Mouse (Mus musculus): Measurements from ENCODE around the gene Colgalt1. TPM values are rescaled to one million over a fixed set of nuclear protein-coding genes. Genes with fewer than 3 reads are reported as not detected.

Colgalt1 gene
- polyA plus RNA-seq, 1 experiment from 2014 or later: 74.5 TPM

- ATAC-seq (replicated peaks): no peak
- Histone ChIP-seq H3K4me2 (peak overlapping the region; percentile 10; the same call in 1 of the 2 replicates), H3K27me3 (replicated peaks) (no peaks in the 10 kb centered on the region), H3K4me3 (no peak overlapping the region), H3K4me1 (peaks cover 33% of the 10 kb centered on the region), H3K27ac (peak overlapping the region; percentile 68), H3K36me3 (replicated peaks) (no peaks in the 10 kb centered on the region), H3K9me3 (no peaks in the 10 kb centered on the region), H3K9ac (0 out of 2 replicates have a peak overlapping the region, but pooled peaks have one; percentile 8)
- 62% methylated on average over 9 of the region's 9 CpGs for WGBS
These were observed 37.8 kb upstream of the Colgalt1 start for GRCm38 (mm10) chr8:71572847-71573633.

GRCm38 (mm10) chr8:71574426-71574825 is 36.4 kb upstream of the Colgalt1 start:
- whole genome bisulfite sequencing: 76% methylated on average over 7 of the region's 7 CpGs
- H3K36me3 ChIP-seq (replicated peaks): no peaks in the 10 kb centered on the region
- peaks cover 27% of the 10 kb centered on the region for H3K4me1 ChIP-seq
- no peak overlapping the region for H3K4me2 ChIP-seq
- no peaks in the 10 kb centered on the region for H3K9me3 ChIP-seq
- no peak overlapping the region for H3K4me3 ChIP-seq
- no peak overlapping the region for H3K9ac ChIP-seq
- no peak overlapping the region for H3K27ac ChIP-seq
- no peak for ATAC-seq (replicated peaks)
- no peaks in the 10 kb centered on the region for H3K27me3 ChIP-seq (replicated peaks)

DNA sequence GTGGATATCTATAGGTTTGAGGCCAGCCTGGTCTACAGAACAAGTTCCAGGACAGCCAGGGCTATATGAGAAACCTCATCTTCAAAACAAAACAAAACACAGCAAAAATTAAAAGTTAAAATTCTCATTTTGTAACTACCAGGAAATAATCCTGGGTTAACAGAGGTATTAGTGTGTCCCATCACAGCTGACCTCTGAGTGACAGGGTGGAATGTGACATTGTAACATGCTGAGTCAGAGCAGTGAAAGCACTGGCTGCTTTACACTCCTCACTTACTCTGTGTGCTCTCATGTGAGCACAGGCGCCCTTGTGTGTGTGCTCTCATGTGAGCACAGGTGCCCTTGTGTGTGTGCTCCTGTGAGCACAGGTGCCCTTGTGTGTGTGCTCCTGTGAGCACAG is 35.8 kb upstream of the Colgalt1 start:
- H3K9me3 ChIP-seq: no peaks in the 10 kb centered on the region
- H3K9ac ChIP-seq: no peak overlapping the region
- H3K4me2 ChIP-seq: no peak overlapping the region
- no peaks in the 10 kb centered on the region for H3K27me3 ChIP-seq (replicated peaks)
- H3K4me3 ChIP-seq: no peak overlapping the region
- H3K27ac ChIP-seq: no peak overlapping the region
- 77% methylated on average over 1 of the region's 1 CpGs for WGBS
- peaks cover 29% of the 10 kb centered on the region for H3K4me1 ChIP-seq
- no peaks in the 10 kb centered on the region for H3K36me3 ChIP-seq (replicated peaks)
- ATAC-seq (replicated peaks): no peak

DNA sequence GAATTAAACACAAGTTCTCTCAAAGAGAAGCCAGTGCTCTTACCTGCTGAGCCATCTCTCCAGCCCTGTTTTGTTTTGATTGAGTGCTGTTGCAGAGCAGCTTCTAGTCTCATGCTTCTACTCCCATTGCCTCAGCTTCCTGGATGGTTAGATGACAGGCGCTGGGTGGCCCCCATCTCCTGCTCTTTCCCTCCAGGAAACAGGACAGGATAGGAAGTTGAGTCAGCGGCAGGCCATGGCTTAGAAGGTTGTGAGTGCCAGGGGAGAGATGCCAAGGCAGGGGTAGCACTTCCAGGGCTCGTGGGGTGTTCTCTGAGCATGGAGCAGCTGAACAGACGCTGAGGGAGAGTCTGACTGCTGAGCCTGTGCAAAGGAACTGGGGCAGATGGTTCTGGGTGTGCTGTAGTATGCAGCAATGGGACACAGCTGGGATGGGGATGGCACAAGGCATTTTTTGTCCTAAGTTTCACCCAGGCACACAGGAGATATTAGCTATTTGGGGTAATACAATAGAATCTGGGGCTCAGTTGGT is 32.9 kb upstream of the Colgalt1 start:
- Histone ChIP-seq H3K4me3 (no peak overlapping the region), H3K27ac (no peak overlapping the region), H3K36me3 (replicated peaks) (no peaks in the 10 kb centered on the region), H3K27me3 (replicated peaks) (no peaks in the 10 kb centered on the region), H3K4me2 (no peak overlapping the region), H3K9ac (no peak overlapping the region), H3K4me1 (peaks cover 8% of the 10 kb centered on the region; the same call in 1 of the 2 replicates), H3K9me3 (no peaks in the 10 kb centered on the region)
- WGBS: 73% methylated on average over 4 of the region's 4 CpGs
- ATAC-seq (replicated peaks): no peak

- Histone ChIP-seq H3K9ac (no peak overlapping the region), H3K9me3 (no peaks in the 10 kb centered on the region), H3K27me3 (replicated peaks) (no peaks in the 10 kb centered on the region), H3K4me2 (no peak overlapping the region), H3K27ac (no peak overlapping the region), H3K36me3 (replicated peaks) (no peaks in the 10 kb centered on the region; the same call in 1 of the 2 replicates), H3K4me3 (no peak overlapping the region), H3K4me1 (0 out of 2 replicates have a peak, but pooled peaks cover 4% of the 10 kb centered on the region)
- 78% methylated on average over 1 of the region's 1 CpGs for WGBS
- ATAC-seq (replicated peaks): no peak
These were observed 31.8 kb upstream of the Colgalt1 start for GRCm38 (mm10) chr8:71579009-71579408.

- H3K9me3 ChIP-seq: no peaks in the 10 kb centered on the region
- H3K9ac ChIP-seq: no peak overlapping the region
- 77% methylated on average over 14 of the region's 14 CpGs for WGBS
- no peaks in the 10 kb centered on the region for H3K27me3 ChIP-seq (replicated peaks)
- H3K4me1 ChIP-seq: 0 out of 2 replicates have a peak, but pooled peaks cover 4% of the 10 kb centered on the region
- no peak overlapping the region for H3K27ac ChIP-seq
- no peak overlapping the region for H3K4me2 ChIP-seq
- H3K36me3 ChIP-seq (replicated peaks): peaks cover 2% of the 10 kb centered on the region; the same call in 1 of the 2 replicates
- ATAC-seq (replicated peaks): no peak
- no peak overlapping the region for H3K4me3 ChIP-seq
These were observed 31.3 kb upstream of the Colgalt1 start for GRCm38 (mm10) chr8:71579476-71579875.

DNA sequence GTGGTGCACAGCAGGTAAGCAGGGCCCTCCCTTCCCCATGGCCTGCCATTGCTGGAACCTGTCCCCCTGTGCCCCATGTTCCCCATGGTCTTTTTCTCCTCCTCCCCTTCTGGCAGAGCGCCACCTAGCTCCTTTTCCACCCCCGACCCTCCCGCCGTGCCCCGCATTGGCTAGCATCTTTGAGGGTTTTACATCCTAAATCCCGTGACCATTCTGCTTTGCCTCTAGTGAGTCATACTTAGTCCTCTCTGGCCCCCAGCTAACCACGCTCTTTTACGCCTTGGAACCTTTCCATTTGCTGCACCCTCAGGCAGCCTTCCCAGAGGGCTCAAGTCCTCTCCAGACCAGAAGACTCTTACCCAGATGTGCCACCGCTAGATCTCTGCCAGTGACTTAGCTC is 30.6 kb upstream of the Colgalt1 start:
- no peak overlapping the region for H3K27ac ChIP-seq
- H3K36me3 ChIP-seq (replicated peaks): peaks cover 9% of the 10 kb centered on the region
- H3K9ac ChIP-seq: no peak overlapping the region
- no peak overlapping the region for H3K4me2 ChIP-seq
- ATAC-seq (replicated peaks): no peak
- 0 out of 2 replicates have a peak, but pooled peaks cover 4% of the 10 kb centered on the region for H3K4me1 ChIP-seq
- no peaks in the 10 kb centered on the region for H3K27me3 ChIP-seq (replicated peaks)
- 25% methylated on average over 9 of the region's 9 CpGs for WGBS
- no peak overlapping the region for H3K4me3 ChIP-seq
- H3K9me3 ChIP-seq: no peaks in the 10 kb centered on the region

DNA sequence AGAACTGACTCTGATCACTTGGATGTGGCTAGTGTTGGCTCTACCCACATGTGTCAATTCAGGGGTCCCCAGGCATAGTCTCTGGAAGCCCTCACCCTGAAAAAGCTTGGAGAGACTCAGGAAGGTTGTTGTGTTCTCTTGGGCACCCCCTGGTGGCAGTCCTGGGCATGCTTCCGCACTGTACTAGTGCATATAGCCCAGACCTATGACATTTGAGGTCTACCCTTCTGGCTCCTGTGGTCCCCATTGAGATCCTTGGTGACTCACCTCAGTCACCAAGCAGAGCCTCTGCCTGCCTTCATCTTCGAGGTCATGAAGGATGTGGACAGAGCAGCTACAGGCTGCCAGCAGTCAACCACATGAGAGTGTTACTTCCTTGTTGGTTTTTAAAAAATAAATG is 23.9 kb upstream of the Colgalt1 start:
- H3K4me1 ChIP-seq: peaks cover 12% of the 10 kb centered on the region
- H3K27ac ChIP-seq: no peak overlapping the region
- H3K4me2 ChIP-seq: no peak overlapping the region
- no peak overlapping the region for H3K4me3 ChIP-seq
- H3K9me3 ChIP-seq: no peaks in the 10 kb centered on the region
- no peaks in the 10 kb centered on the region for H3K27me3 ChIP-seq (replicated peaks)
- ATAC-seq (replicated peaks): no peak
- H3K9ac ChIP-seq: no peak overlapping the region
- peaks cover 19% of the 10 kb centered on the region for H3K36me3 ChIP-seq (replicated peaks)
- WGBS: 87% methylated on average over 2 of the region's 2 CpGs

- no peak overlapping the region for H3K4me2 ChIP-seq
- no peak overlapping the region for H3K4me3 ChIP-seq
- ATAC-seq (replicated peaks): no peak
- H3K4me1 ChIP-seq: peaks cover 25% of the 10 kb centered on the region
- H3K27me3 ChIP-seq (replicated peaks): no peaks in the 10 kb centered on the region
- no peaks in the 10 kb centered on the region for H3K9me3 ChIP-seq
- H3K27ac ChIP-seq: no peak overlapping the region
- peaks cover 19% of the 10 kb centered on the region for H3K36me3 ChIP-seq (replicated peaks)
- H3K9ac ChIP-seq: no peak overlapping the region
- 71% methylated on average over 3 of the region's 3 CpGs for WGBS
These were observed 22.0 kb upstream of the Colgalt1 start for GRCm38 (mm10) chr8:71588762-71589161.

DNA sequence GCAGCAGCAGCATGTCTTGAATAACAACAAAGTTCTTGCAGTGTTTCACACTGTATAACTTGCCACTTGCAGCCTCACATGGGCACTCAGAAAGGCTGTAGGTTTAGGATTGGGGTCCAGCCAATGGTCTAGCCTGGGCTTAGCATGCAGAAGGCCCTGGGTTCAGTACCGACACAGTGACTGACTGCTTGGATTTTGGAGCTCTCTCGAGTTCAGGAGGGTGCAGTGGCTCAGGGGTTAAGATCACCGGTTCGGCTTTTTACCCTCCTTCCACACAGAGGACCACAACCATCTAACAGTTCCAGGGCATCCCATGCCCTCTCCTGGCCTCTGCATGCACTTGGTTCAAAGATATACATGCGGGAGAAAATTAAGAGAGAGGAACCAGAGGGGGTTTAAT is 19.8 kb upstream of the Colgalt1 start:
- Histone ChIP-seq H3K4me2 (peak overlapping the region; percentile 80), H3K9ac (peak overlapping the region; percentile 75), H3K27me3 (replicated peaks) (no peaks in the 10 kb centered on the region), H3K27ac (peak overlapping the region; percentile 98), H3K4me3 (peak overlapping the region; percentile 73), H3K9me3 (no peaks in the 10 kb centered on the region), H3K36me3 (replicated peaks) (peaks cover 2% of the 10 kb centered on the region; the same call in 1 of the 2 replicates), H3K4me1 (peaks cover 35% of the 10 kb centered on the region)
- no peak for ATAC-seq (replicated peaks)
- 24% methylated on average over 5 of the region's 5 CpGs for WGBS

DNA sequence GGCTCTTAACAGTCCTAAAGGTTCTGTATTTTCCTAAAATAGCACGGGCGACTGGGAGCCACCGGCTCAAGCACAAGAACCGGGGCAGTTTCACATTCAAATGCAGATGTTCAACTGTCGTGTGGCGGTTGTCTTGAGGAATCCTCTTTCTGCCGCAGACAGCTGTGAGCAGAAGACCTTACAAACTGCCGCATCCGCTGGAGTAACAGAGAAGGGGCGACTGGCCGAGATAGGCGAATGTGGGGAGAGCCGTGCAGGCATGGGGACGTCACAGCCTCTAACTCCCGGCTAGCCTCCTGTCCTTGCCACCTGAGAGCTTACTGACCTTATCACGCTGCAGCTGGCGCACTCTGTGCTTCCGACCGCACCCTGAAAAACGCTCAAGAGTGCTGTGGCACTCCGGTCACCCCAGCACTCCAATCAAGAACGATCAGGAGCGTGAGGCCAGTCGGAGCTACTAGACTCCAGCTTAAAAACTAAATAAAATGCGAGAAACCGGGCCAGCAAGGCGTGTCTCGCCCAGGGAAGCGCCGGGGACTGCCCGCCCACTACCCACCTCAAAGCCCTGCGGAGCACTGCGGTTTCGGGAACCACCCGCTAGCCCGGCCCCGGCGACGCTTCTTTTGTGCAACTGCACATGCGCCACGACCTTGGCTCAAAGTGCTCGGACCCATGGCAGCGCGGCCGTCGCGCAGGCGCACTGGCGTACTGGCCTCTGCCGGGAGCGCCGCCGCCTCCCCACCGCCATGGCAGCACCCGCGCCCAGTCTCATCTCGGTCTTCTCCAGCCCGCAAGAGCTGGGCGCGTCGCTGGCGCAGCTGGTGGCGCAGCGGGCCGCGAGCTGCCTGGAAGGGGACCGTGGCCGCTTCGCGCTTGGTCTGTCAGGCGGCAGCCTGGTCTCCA is 19.1 kb upstream of the Colgalt1 start, which contains the start of gene Pgls:
Pgls (plus strand) TSS at position 706 of the 903 bp plus-strand sequence.
- Histone ChIP-seq H3K27me3 (replicated peaks) (no peaks in the 10 kb centered on the region), H3K36me3 (replicated peaks) (no peaks in the 10 kb centered on the region), H3K4me2 (peak within 1 kb of the TSS; percentile 80), H3K4me1 (peaks cover 36% of the 10 kb centered on the region), H3K27ac (peak within 1 kb of the TSS; percentile 98), H3K9ac (peak within 1 kb of the TSS; percentile 75), H3K4me3 (peak within 1 kb of the TSS; percentile 73), H3K9me3 (no peaks in the 10 kb centered on the region)
- ATAC-seq (replicated peaks): peak; percentile 89
- under 1% methylated on average over 71 of the region's 71 CpGs for WGBS

Data from midbrain, embryonic 15.5 days (tissue).